Mouse (Mus musculus) stomach, postnatal 0 days (tissue): Measurements from ENCODE around the gene Tas2r105.

ENCODE experiments used
- CTCF ChIP-seq: IDR thresholded peaks from 2 replicates; pipeline ENCODE4 v1.5.1; 2016; ENCODE audit warnings: antibody characterized with exemption, low read depth, mild to moderate bottlenecking, moderate library complexity
- EP300 ChIP-seq: optimal IDR thresholded peaks from 2 replicates; pipeline ENCODE3; 2016; ENCODE audit warnings: antibody characterized with exemption

- TF ChIP-seq CTCF (no peak), EP300 (no peak)
These were observed 1.7 kb downstream of the Tas2r105 start, which contains the start of gene Tas2r104 for GRCm38 (mm10) chr6:131685644-131686043.
